Mouse (Mus musculus): Measurements from ENCODE around the gene Gm10272.

- TF ChIP-seq POLR2A (IDR thresholded peaks at IDR 0.05; ENCODE audit: low read depth, low read length) (no peak), CTCF (IDR thresholded peaks at IDR 0.05; ENCODE audit: borderline replicate concordance, insufficient read depth, low read length) (no peak)
Observed at GRCm38 (mm10) chr10:77706326-77706725, at the start of gene Gm10272.
